Mouse (Mus musculus) megakaryocyte, embryonic 14.5 days (primary cell): ENCODE results near the gene Rtn4ip1.
"Not testable (repeated sequence)": the region's sequence is repeated elsewhere in the genome, so short reads cannot be mapped to it uniquely, and the experiment has no call there.

Experiments used
- FLI1 ChIP-seq: IDR thresholded peaks from 2 replicates; pipeline ENCODE4 v1.6.1; 2012; ENCODE audit warnings: low read length, inconsistent platforms, mixed read lengths
- GATA1 ChIP-seq: IDR thresholded peaks from 3 replicates; pipeline ENCODE4 v1.6.1; 2012; ENCODE audit warnings: mixed read lengths, low read length, inconsistent platforms, borderline replicate concordance

- not testable (repeated sequence) for TF ChIP-seq GATA1, FLI1
Measured at GRCm38 (mm10) chr10:43925776-43926175, 24.2 kb downstream of the Rtn4ip1 start.
